Comparison of ENCODE assay signal across 8 mouse cellular contexts in genomic region chr12:57212463-57212862, GRCm38 (mm10). TPM values are rescaled to one million over a fixed set of nuclear protein-coding genes. Genes with fewer than 3 reads are reported as not detected.
DNase-seq lines count a peak whose midpoint lies in the region; ATAC-seq and TF ChIP-seq lines count a peak whose summit lies in the region.
"Not testable (repeated sequence)": the region's sequence is repeated elsewhere in the genome, so short reads cannot be mapped to it uniquely, and the experiment has no call there.
"Had no signal": no experiment of that assay in that cellular context is flagged by ENCODE, and none has a peak within 500 bp of the region (broad histone marks: within the 10 kb centered on the region; RNA-seq: fewer than 3 reads in every experiment).

No protein-coding gene starts in this region.

- H3K27ac ChIP-seq in forebrain, embryonic 13.5 days; hindbrain, embryonic 11.5 days (ENCODE audit: low read depth, low read length); hindbrain, postnatal 0 days; limb, embryonic 11.5 days (replicated peaks; ENCODE audit: low read depth, low read length); midbrain, embryonic 13.5 days; neural tube, embryonic 11.5 days (ENCODE audit: low read depth, low read length): not testable (repeated sequence)

- not testable (repeated sequence) for H3K27me3 ChIP-seq in forebrain, embryonic 13.5 days; hindbrain, embryonic 11.5 days (ENCODE audit: control insufficient read depth, insufficient read depth, low read length); hindbrain, postnatal 0 days (ENCODE audit: insufficient read depth, low read length); limb, embryonic 11.5 days (ENCODE audit: control insufficient read depth, insufficient read depth, low read length); midbrain, embryonic 13.5 days; neural tube, embryonic 11.5 days (ENCODE audit: control insufficient read depth, insufficient read depth, low read length)

- H3K4me1 ChIP-seq in forebrain, embryonic 13.5 days; hindbrain, embryonic 11.5 days (replicated peaks; ENCODE audit: control insufficient read depth, insufficient read depth, low read length); hindbrain, postnatal 0 days (ENCODE audit: insufficient read depth, low read length); limb, embryonic 11.5 days (ENCODE audit: control insufficient read depth, insufficient read depth, low read length); midbrain, embryonic 13.5 days (replicated peaks); neural tube, embryonic 11.5 days (ENCODE audit: control insufficient read depth, insufficient read depth, low read length): not testable (repeated sequence)

- not testable (repeated sequence) for TF ChIP-seq CTCF in hindbrain, postnatal 0 days (IDR thresholded peaks at IDR 0.05; ENCODE audit: low read depth)

- H3K9me3 ChIP-seq in forebrain, embryonic 13.5 days (replicated peaks); hindbrain, embryonic 11.5 days (ENCODE audit: control insufficient read depth, low read length); hindbrain, postnatal 0 days (ENCODE audit: low read length); limb, embryonic 11.5 days (ENCODE audit: control insufficient read depth, low read length); midbrain, embryonic 13.5 days; neural tube, embryonic 11.5 days (ENCODE audit: control insufficient read depth, low read length): not testable (repeated sequence)

- ATAC-seq in forebrain, embryonic 13.5 days: peak; percentile 43
- peak; percentile 41 for ATAC-seq in hindbrain, embryonic 11.5 days (ENCODE audit: low FRiP score)
- ATAC-seq in hindbrain, postnatal 0 days; midbrain, embryonic 13.5 days: not testable (repeated sequence)
- ATAC-seq in limb, embryonic 11.5 days (ENCODE audit: insufficient number of reproducible peaks, low FRiP score, low TSS enrichment, low read depth): 0 out of 2 replicates have a peak, but pooled peaks have one; percentile 26
- 0 out of 2 replicates have a peak, but pooled peaks have one; percentile 25 for ATAC-seq in neural tube, embryonic 11.5 days (ENCODE audit: insufficient read depth, low FRiP score, low TSS enrichment)

- DNase-seq in hindbrain, embryonic 11.5 days (ENCODE audit: low spot score); hindbrain, postnatal 0 days (ENCODE audit: low spot score); limb, embryonic 11.5 days (ENCODE audit: low spot score); neural tube, embryonic 11.5 days (ENCODE audit: low spot score): not testable (repeated sequence)

- H3K9ac ChIP-seq in forebrain, embryonic 13.5 days; hindbrain, embryonic 11.5 days (ENCODE audit: low read depth, low read length); hindbrain, postnatal 0 days (replicated peaks; ENCODE audit: low read length); limb, embryonic 11.5 days (ENCODE audit: low read length); midbrain, embryonic 13.5 days (replicated peaks); neural tube, embryonic 11.5 days (ENCODE audit: low read length): not testable (repeated sequence)

- not testable (repeated sequence) for H3K4me2 ChIP-seq in forebrain, embryonic 13.5 days; hindbrain, embryonic 11.5 days (replicated peaks; ENCODE audit: low read depth, low read length); limb, embryonic 11.5 days (ENCODE audit: low read depth, severe bottlenecking); neural tube, embryonic 11.5 days (ENCODE audit: low read depth)
- peak overlapping the region; percentile 90; the same call in 1 of the 2 replicates for H3K4me2 ChIP-seq in hindbrain, postnatal 0 days (ENCODE audit: low read depth, low read length)
- H3K4me2 ChIP-seq in midbrain, embryonic 13.5 days (replicated peaks): 0 out of 2 replicates have a peak overlapping the region, but pooled peaks have one; percentile 77

- H3K4me3 ChIP-seq in forebrain, embryonic 13.5 days; hindbrain, embryonic 11.5 days (ENCODE audit: low read depth, low read length); hindbrain, postnatal 0 days (ENCODE audit: low read length); limb, embryonic 11.5 days (ENCODE audit: low read depth, low read length); midbrain, embryonic 13.5 days (replicated peaks); neural tube, embryonic 11.5 days (ENCODE audit: low read depth, low read length): not testable (repeated sequence)

- H3K36me3 ChIP-seq in forebrain, embryonic 13.5 days (ENCODE audit: poor library complexity, severe bottlenecking); hindbrain, embryonic 11.5 days (ENCODE audit: control insufficient read depth, insufficient read depth, low read length); hindbrain, postnatal 0 days (ENCODE audit: insufficient read depth, low read length); limb, embryonic 11.5 days (ENCODE audit: control insufficient read depth, insufficient read depth, low read length); midbrain, embryonic 13.5 days; neural tube, embryonic 11.5 days (ENCODE audit: control insufficient read depth, insufficient read depth, low read length): not testable (repeated sequence)

- WGBS in forebrain, embryonic 13.5 days: 74% methylated on average over 5 of the region's 5 CpGs
- 79% methylated on average over 5 of the region's 5 CpGs for WGBS in hindbrain, embryonic 11.5 days
- WGBS in hindbrain, postnatal 0 days: 78% methylated on average over 5 of the region's 5 CpGs
- 88% methylated on average over 5 of the region's 5 CpGs for WGBS in limb, embryonic 11.5 days
- WGBS in midbrain, embryonic 13.5 days: 92% methylated on average over 5 of the region's 5 CpGs
- 73% methylated on average over 5 of the region's 5 CpGs for WGBS in neural tube, embryonic 11.5 days

RNA-seq across cellular contexts. Expression of gene Slc25a21, which starts 15.2 kb away (rescaled TPM):
- 0.31 and 0.42 TPM in 2 replicates for polyA plus RNA-seq in forebrain, embryonic 13.5 days (2015; fragmentation: Nextera tagmentation; extraction: Ambion mirVana)
- polyA plus RNA-seq in hindbrain, embryonic 11.5 days (2014; fragmentation: Nextera tagmentation; extraction: Ambion mirVana): 1.2 and 1.5 TPM in 2 replicates
- total RNA-seq in hindbrain, postnatal 0 days (2014; rRNA removed): not detected in 2 replicates
- polyA plus RNA-seq in hindbrain, postnatal 0 days (2015; fragmentation: Nextera tagmentation; extraction: Ambion mirVana): 0.50 and 0.54 TPM in 2 replicates
- polyA plus RNA-seq in limb, embryonic 11.5 days (2014; fragmentation: Nextera tagmentation; extraction: Ambion mirVana): 1.3 and 2.0 TPM in 2 replicates
- 0.14 and 0.27 TPM in 2 replicates for polyA plus RNA-seq in midbrain, embryonic 13.5 days (2015; fragmentation: Nextera tagmentation; extraction: Ambion mirVana)
- polyA plus RNA-seq in neural tube, embryonic 11.5 days (2014; fragmentation: Nextera tagmentation; extraction: Ambion mirVana): 1.3 and 1.9 TPM in 2 replicates
- total RNA-seq: monocyte, adult 5-6 weeks had no signal
- polyA plus RNA-seq: CD4-positive, CD25-positive, alpha-beta regulatory T cell, adult 4 months had no signal

RNA-seq across cellular contexts. Expression of gene Prps1l3, which starts 17.7 kb away (rescaled TPM):
- 51.7 and 56.0 TPM in 2 replicates for polyA plus RNA-seq in forebrain, embryonic 13.5 days (2015; fragmentation: Nextera tagmentation; extraction: Ambion mirVana)
- polyA plus RNA-seq in hindbrain, embryonic 11.5 days (2014; fragmentation: Nextera tagmentation; extraction: Ambion mirVana): 69.9 and 70.3 TPM in 2 replicates
- 18.9 and 23.3 TPM in 2 replicates for total RNA-seq in hindbrain, postnatal 0 days (2014; rRNA removed)
- polyA plus RNA-seq in hindbrain, postnatal 0 days (2015; fragmentation: Nextera tagmentation; extraction: Ambion mirVana): 15.1 and 15.8 TPM in 2 replicates
- polyA plus RNA-seq in limb, embryonic 11.5 days (2014; fragmentation: Nextera tagmentation; extraction: Ambion mirVana): 91.6 and 93.8 TPM in 2 replicates
- 41.9 and 42.4 TPM in 2 replicates for polyA plus RNA-seq in midbrain, embryonic 13.5 days (2015; fragmentation: Nextera tagmentation; extraction: Ambion mirVana)
- polyA plus RNA-seq in neural tube, embryonic 11.5 days (2014; fragmentation: Nextera tagmentation; extraction: Ambion mirVana): 64.1 and 67.1 TPM in 2 replicates

RNA-seq across cellular contexts. Expression of gene Mipol1, which starts 17.8 kb away (rescaled TPM):
- polyA plus RNA-seq in forebrain, embryonic 13.5 days (2015; fragmentation: Nextera tagmentation; extraction: Ambion mirVana): 6.1 and 7.6 TPM in 2 replicates
- polyA plus RNA-seq in hindbrain, embryonic 11.5 days (2014; fragmentation: Nextera tagmentation; extraction: Ambion mirVana): 7.4 and 8.4 TPM in 2 replicates
- total RNA-seq in hindbrain, postnatal 0 days (2014; rRNA removed): 6.3 and 6.5 TPM in 2 replicates
- 4.5 and 5.4 TPM in 2 replicates for polyA plus RNA-seq in hindbrain, postnatal 0 days (2015; fragmentation: Nextera tagmentation; extraction: Ambion mirVana)
- 9.1 and 9.7 TPM in 2 replicates for polyA plus RNA-seq in limb, embryonic 11.5 days (2014; fragmentation: Nextera tagmentation; extraction: Ambion mirVana)
- 5.4 and 7.1 TPM in 2 replicates for polyA plus RNA-seq in midbrain, embryonic 13.5 days (2015; fragmentation: Nextera tagmentation; extraction: Ambion mirVana)
- polyA plus RNA-seq in neural tube, embryonic 11.5 days (2014; fragmentation: Nextera tagmentation; extraction: Ambion mirVana): 5.8 and 6.2 TPM in 2 replicates
